ENCODE assay signal across 23 mouse cellular contexts in the genomic region with DNA sequence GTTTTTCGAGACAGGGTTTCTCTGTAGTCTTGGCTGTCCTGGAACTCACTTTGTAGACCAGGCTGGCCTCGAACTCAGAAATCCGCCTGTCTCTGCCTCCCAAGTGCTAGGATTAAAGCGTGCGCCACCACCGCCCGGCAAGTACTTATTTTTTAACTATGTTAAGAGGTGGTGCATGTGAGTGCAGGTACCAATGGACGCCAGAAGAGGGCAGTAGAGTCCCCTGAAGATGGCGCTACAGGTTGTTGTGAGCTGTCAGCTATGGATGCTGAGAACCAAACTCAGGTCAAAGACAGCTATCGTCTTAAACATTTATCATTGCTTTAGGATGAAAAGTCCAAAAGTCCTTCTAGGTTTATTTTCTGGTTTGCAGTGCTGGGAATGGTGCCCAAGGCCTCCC. TPM values are rescaled to one million over a fixed set of nuclear protein-coding genes. Genes with fewer than 3 reads are reported as not detected.
A peak's percentile ranks its signal among the peaks of the same experiment; 100 is the strongest.
DNase-seq lines count a peak whose midpoint lies in the region; ATAC-seq and TF ChIP-seq lines count a peak whose summit lies in the region.
"Had no signal": no experiment of that assay in that cellular context is flagged by ENCODE, and none has a peak within 500 bp of the region (broad histone marks: within the 10 kb centered on the region; RNA-seq: fewer than 3 reads in every experiment).

No protein-coding gene starts in this region.

- 0 out of 2 replicates have a peak, but pooled peaks cover 5% of the 10 kb centered on the region for H3K4me1 ChIP-seq in forebrain, postnatal 0 days (ENCODE audit: insufficient read depth)
- peaks cover 16% of the 10 kb centered on the region for H3K4me1 ChIP-seq in forebrain, embryonic 13.5 days
- no peaks in the 10 kb centered on the region for H3K4me1 ChIP-seq in liver, postnatal 0 days (ENCODE audit: insufficient read depth)
- no peaks in the 10 kb centered on the region for H3K4me1 ChIP-seq in stomach, postnatal 0 days (replicated peaks; ENCODE audit: control insufficient read depth, insufficient read depth)
- H3K4me1 ChIP-seq: liver, embryonic 13.5 days had no signal

- WGBS in forebrain, postnatal 0 days = 91% methylated on average over 10 of the region's 10 CpGs
- 91% methylated on average over 10 of the region's 10 CpGs for WGBS in forebrain, embryonic 13.5 days
- WGBS in liver, postnatal 0 days (ENCODE audit: insufficient replicate concordance) = 86% methylated on average over 10 of the region's 10 CpGs
- WGBS in stomach, postnatal 0 days = 91% methylated on average over 10 of the region's 10 CpGs

- POLR2A ChIA-PET in Patski (lab: Charles Lee) = no interaction called here

- no peak overlapping the region for H3K4me3 ChIP-seq in forebrain, postnatal 0 days (ENCODE audit: low read depth, low read length)
- H3K4me3 ChIP-seq in forebrain, embryonic 13.5 days = no peak overlapping the region
- H3K4me3 ChIP-seq in liver, postnatal 0 days (ENCODE audit: low read depth, low read length) = no peak overlapping the region
- H3K4me3 ChIP-seq in stomach, postnatal 0 days (ENCODE audit: low read depth, low read length) = no peak overlapping the region
- H3K4me3 ChIP-seq: forebrain, embryonic 12.5 days; liver, embryonic 13.5 days; neural tube, embryonic 12.5 days had no signal

- peaks cover 9% of the 10 kb centered on the region for H3K36me3 ChIP-seq in forebrain, postnatal 0 days (ENCODE audit: insufficient read depth)
- peaks cover 19% of the 10 kb centered on the region for H3K36me3 ChIP-seq in forebrain, embryonic 13.5 days (ENCODE audit: poor library complexity, severe bottlenecking)
- no peaks in the 10 kb centered on the region; the same call in 1 of the 2 replicates for H3K36me3 ChIP-seq in liver, postnatal 0 days (replicated peaks; ENCODE audit: insufficient read depth, low read length)
- no peaks in the 10 kb centered on the region for H3K36me3 ChIP-seq in stomach, postnatal 0 days (ENCODE audit: control insufficient read depth, insufficient read depth, low read length)
- H3K36me3 ChIP-seq: forebrain, embryonic 12.5 days; neural tube, embryonic 12.5 days had no signal

- TF ChIP-seq CTCF in forebrain, postnatal 0 days (IDR thresholded peaks at IDR 0.05; ENCODE audit: low read depth) = peak; percentile 21; the same call in 1 of the 2 replicates
- 0 out of 2 replicates have a peak, but pooled peaks have one; percentile 14 for TF ChIP-seq CTCF in liver, postnatal 0 days (IDR thresholded peaks at IDR 0.05; ENCODE audit: low read depth)
- TF ChIP-seq CTCF in Patski (IDR thresholded peaks at IDR 0.05) = peak; percentile 32
- peak; percentile 25; the same call in 1 of the 2 replicates for TF ChIP-seq CTCF in stomach, postnatal 0 days (IDR thresholded peaks at IDR 0.05; ENCODE audit: low read depth)

- CTCF ChIA-PET in Patski (lab: Charles Lee) = no interaction called here

- H3K27me3 ChIP-seq in forebrain, postnatal 0 days (ENCODE audit: insufficient read depth, low read length) = no peaks in the 10 kb centered on the region
- no peaks in the 10 kb centered on the region for H3K27me3 ChIP-seq in forebrain, embryonic 13.5 days
- no peaks in the 10 kb centered on the region for H3K27me3 ChIP-seq in liver, postnatal 0 days (ENCODE audit: insufficient read depth, low read length)
- peaks cover 9% of the 10 kb centered on the region for H3K27me3 ChIP-seq in Patski
- H3K27me3 ChIP-seq in stomach, postnatal 0 days (ENCODE audit: control insufficient read depth, insufficient read depth, low read length) = no peaks in the 10 kb centered on the region
- H3K27me3 ChIP-seq: forebrain, embryonic 12.5 days; liver, embryonic 13.5 days; neural tube, embryonic 12.5 days had no signal

- ATAC-seq in forebrain, postnatal 0 days = no peak
- no peak for ATAC-seq in forebrain, embryonic 13.5 days
- ATAC-seq in liver, postnatal 0 days = no peak
- ATAC-seq in Patski = no peak
- ATAC-seq in stomach, postnatal 0 days (ENCODE audit: low FRiP score, low TSS enrichment) = no peak
- ATAC-seq: activated CD4-positive, CD25-positive, alpha-beta regulatory T cell, adult 4 months had no signal

- no peak overlapping the region for H3K27ac ChIP-seq in forebrain, postnatal 0 days (ENCODE audit: low read depth, low read length)
- no peak overlapping the region for H3K27ac ChIP-seq in forebrain, embryonic 13.5 days
- H3K27ac ChIP-seq in liver, postnatal 0 days (ENCODE audit: low read depth) = no peak overlapping the region
- no peak overlapping the region for H3K27ac ChIP-seq in stomach, postnatal 0 days (replicated peaks)
- H3K27ac ChIP-seq: forebrain, embryonic 12.5 days; hindbrain, embryonic 14.5 days; liver, embryonic 13.5 days; neural tube, embryonic 12.5 days had no signal

- in situ Hi-C loops in Patski (cut with MboI; ENCODE audit: low pct_unique_long_range_greater_than_20kb) = loop anchor here (5.0 kb wide), 1 partner anchor 39 kb away; no protein-coding TSS in a partner anchor

- H3K4me2 ChIP-seq in forebrain, postnatal 0 days (ENCODE audit: low read depth) = no peak overlapping the region
- no peak overlapping the region for H3K4me2 ChIP-seq in forebrain, embryonic 13.5 days
- H3K4me2 ChIP-seq in liver, postnatal 0 days (ENCODE audit: low read depth, low read length) = no peak overlapping the region
- no peak overlapping the region for H3K4me2 ChIP-seq in stomach, postnatal 0 days (replicated peaks; ENCODE audit: low read depth)
- H3K4me2 ChIP-seq: forebrain, embryonic 12.5 days; heart, embryonic 11.5 days; hindbrain, embryonic 14.5 days; liver, embryonic 13.5 days; neural tube, embryonic 12.5 days had no signal

- H3K9ac ChIP-seq in forebrain, postnatal 0 days = no peak overlapping the region
- H3K9ac ChIP-seq in forebrain, embryonic 13.5 days = no peak overlapping the region
- H3K9ac ChIP-seq in liver, postnatal 0 days (replicated peaks) = no peak overlapping the region
- no peak overlapping the region for H3K9ac ChIP-seq in stomach, postnatal 0 days (ENCODE audit: low read length)
- H3K9ac ChIP-seq: forebrain, embryonic 12.5 days; hindbrain, embryonic 14.5 days; liver, embryonic 13.5 days; neural tube, embryonic 12.5 days had no signal

- TF ChIP-seq EP300 in liver, postnatal 0 days (IDR thresholded peaks at IDR 0.05; ENCODE audit: low read depth) = no peak
- no peak for TF ChIP-seq EP300 in stomach, postnatal 0 days (optimal IDR thresholded peaks at IDR 0.05)

- no peaks in the 10 kb centered on the region for H3K9me3 ChIP-seq in forebrain, postnatal 0 days (ENCODE audit: low read length)
- H3K9me3 ChIP-seq in forebrain, embryonic 13.5 days (replicated peaks) = no peaks in the 10 kb centered on the region
- no peaks in the 10 kb centered on the region for H3K9me3 ChIP-seq in liver, postnatal 0 days (ENCODE audit: low read length)
- H3K9me3 ChIP-seq in stomach, postnatal 0 days (ENCODE audit: control insufficient read depth, low read length) = no peaks in the 10 kb centered on the region

- no peak for DNase-seq in forebrain, postnatal 0 days
- no peak for DNase-seq in liver, postnatal 0 days
- no peak for DNase-seq in liver
- no peak for DNase-seq in Patski (ENCODE audit: low read depth, low spot score)
- no peak for DNase-seq in stomach, postnatal 0 days (ENCODE audit: low spot score)
- DNase-seq in embryo, embryonic 9.5 days (ENCODE audit: extremely low spot score) = no peak
- DNase-seq: adrenal gland, postnatal 25 days; B cell, adult 2 months; cerebellum, adult 9-11 months; heart, postnatal 14 days; kidney, adult 9 months; kidney, postnatal 36 days; liver, embryonic 13.5 days; lung, postnatal 14 days; spleen, adult 18-20 months; thymus, postnatal 36 days had no signal

RNA-seq across cellular contexts. Expression of a gene that starts 27.3 kb away (rescaled TPM):
- 10.8 and 20.7 TPM in 2 replicates for total RNA-seq in forebrain, postnatal 0 days (2014; rRNA removed)
- polyA plus RNA-seq in forebrain, postnatal 0 days (2015; fragmentation: Nextera tagmentation; extraction: Ambion mirVana) = 6.0 and 10.4 TPM in 2 replicates
- polyA plus RNA-seq in forebrain, embryonic 13.5 days (2015; fragmentation: Nextera tagmentation; extraction: Ambion mirVana) = 4.5 and 5.4 TPM in 2 replicates
- polyA plus RNA-seq in liver, postnatal 0 days (2015; fragmentation: Nextera tagmentation; extraction: Ambion mirVana) = 0.05 TPM in 1 of 2 replicates, not detected in the other
- 0.42 TPM for polyA plus RNA-seq in Patski (2021)
- polyA plus RNA-seq in stomach, postnatal 0 days (2015; fragmentation: Nextera tagmentation; extraction: Ambion mirVana) = 0.36 and 0.44 TPM in 2 replicates
- total RNA-seq: megakaryocyte-erythroid progenitor cell, adult 5-6 weeks had no signal
- polyA plus RNA-seq: activated CD4-positive, CD25-positive, alpha-beta regulatory T cell, adult 4 months had no signal

RNA-seq across cellular contexts. Expression of a gene that starts 30.4 kb away (rescaled TPM):
- 112 and 118 TPM in 2 replicates for total RNA-seq in forebrain, postnatal 0 days (2014; rRNA removed)
- 107 and 127 TPM in 2 replicates for polyA plus RNA-seq in forebrain, postnatal 0 days (2015; fragmentation: Nextera tagmentation; extraction: Ambion mirVana)
- polyA plus RNA-seq in forebrain, embryonic 13.5 days (2015; fragmentation: Nextera tagmentation; extraction: Ambion mirVana) = 42.7 and 43.1 TPM in 2 replicates
- 9.1 and 11.8 TPM in 2 replicates for polyA plus RNA-seq in liver, postnatal 0 days (2015; fragmentation: Nextera tagmentation; extraction: Ambion mirVana)
- not detected for polyA plus RNA-seq in Patski (2021)
- polyA plus RNA-seq in stomach, postnatal 0 days (2015; fragmentation: Nextera tagmentation; extraction: Ambion mirVana) = 1.2 and 1.3 TPM in 2 replicates
- total RNA-seq: megakaryocyte-erythroid progenitor cell, adult 5-6 weeks had no signal
- polyA plus RNA-seq: activated CD4-positive, CD25-positive, alpha-beta regulatory T cell, adult 4 months had no signal

RNA-seq across cellular contexts. Expression of a gene that starts 48.3 kb away (rescaled TPM):
- total RNA-seq in forebrain, postnatal 0 days (2014; rRNA removed) = 0.38 and 0.62 TPM in 2 replicates
- polyA plus RNA-seq in forebrain, postnatal 0 days (2015; fragmentation: Nextera tagmentation; extraction: Ambion mirVana) = 0.12 and 0.13 TPM in 2 replicates
- polyA plus RNA-seq in forebrain, embryonic 13.5 days (2015; fragmentation: Nextera tagmentation; extraction: Ambion mirVana) = 0.06 and 0.12 TPM in 2 replicates
- polyA plus RNA-seq in liver, postnatal 0 days (2015; fragmentation: Nextera tagmentation; extraction: Ambion mirVana) = not detected in 2 replicates
- 0.04 TPM for polyA plus RNA-seq in Patski (2021)
- not detected in 2 replicates for polyA plus RNA-seq in stomach, postnatal 0 days (2015; fragmentation: Nextera tagmentation; extraction: Ambion mirVana)
- total RNA-seq: megakaryocyte-erythroid progenitor cell, adult 5-6 weeks had no signal
- polyA plus RNA-seq: activated CD4-positive, CD25-positive, alpha-beta regulatory T cell, adult 4 months; liver, embryonic 13.5 days had no signal

RNA-seq across cellular contexts. Expression of a gene that starts 49.3 kb away (rescaled TPM):
- total RNA-seq in forebrain, postnatal 0 days (2014; rRNA removed) = 62.5 and 68.0 TPM in 2 replicates
- polyA plus RNA-seq in forebrain, postnatal 0 days (2015; fragmentation: Nextera tagmentation; extraction: Ambion mirVana) = 32.2 and 37.4 TPM in 2 replicates
- polyA plus RNA-seq in forebrain, embryonic 13.5 days (2015; fragmentation: Nextera tagmentation; extraction: Ambion mirVana) = 48.3 and 49.1 TPM in 2 replicates
- 16.7 and 18.6 TPM in 2 replicates for polyA plus RNA-seq in liver, postnatal 0 days (2015; fragmentation: Nextera tagmentation; extraction: Ambion mirVana)
- polyA plus RNA-seq in Patski (2021) = 60.3 TPM
- polyA plus RNA-seq in stomach, postnatal 0 days (2015; fragmentation: Nextera tagmentation; extraction: Ambion mirVana) = 33.4 and 33.6 TPM in 2 replicates
